Mouse (Mus musculus) heart, embryonic 16.5 days (tissue): ENCODE results near the gene Dr1. TPM values are rescaled to one million over a fixed set of nuclear protein-coding genes. Genes with fewer than 3 reads are reported as not detected.
"Not testable (repeated sequence)": the region's sequence is repeated elsewhere in the genome, so short reads cannot be mapped to it uniquely, and the experiment has no call there.

Experiments used
- ATAC-seq: fragments of 200-750 bp; cut with Nextera tagmentation; replicated peaks from 2 replicates; pipeline ENCODE4 v1.8.0; 2017; ENCODE audit warnings: moderate number of reproducible peaks; ENCODE audit not compliant: insufficient read depth, low FRiP score; ENCODE audit errors: extremely low read depth
- H3K27ac ChIP-seq: fragments of 300-500 bp; sonication (generic); 2 replicates; pipeline ENCODE4 v1.5.1; 2014; ENCODE audit warnings: mild to moderate bottlenecking, low read length, control low read depth, moderate library complexity
- H3K27me3 ChIP-seq: fragments of 300-500 bp; sonication (generic); 2 replicates; pipeline ENCODE4 v1.6.1; 2014; ENCODE audit warnings: low read length, mixed read lengths; ENCODE audit not compliant: control insufficient read depth, insufficient read depth
- H3K36me3 ChIP-seq: fragments of 300-500 bp; sonication (generic); 2 replicates; pipeline ENCODE4 v1.6.1; 2014; ENCODE audit not compliant: control insufficient read depth, insufficient read depth
- H3K4me1 ChIP-seq: fragments of 300-500 bp; sonication (generic); 2 replicates; pipeline ENCODE4 v1.6.1; 2014; ENCODE audit warnings: low read length, mixed read lengths; ENCODE audit not compliant: control insufficient read depth, insufficient read depth
- H3K4me2 ChIP-seq: fragments of 300-500 bp; sonication (generic); 2 replicates; pipeline ENCODE4 v1.6.1; 2014; ENCODE audit warnings: low read depth, mild to moderate bottlenecking, control low read depth, low read length
- H3K4me3 ChIP-seq: fragments of 300-500 bp; sonication (generic); 2 replicates; pipeline ENCODE4 v1.5.1; 2014; ENCODE audit warnings: mild to moderate bottlenecking, control low read depth, low read length
- H3K9ac ChIP-seq: fragments of 300-500 bp; sonication (generic); 2 replicates; pipeline ENCODE4 v1.6.1; 2014; ENCODE audit warnings: low read length, control low read depth
- H3K9me3 ChIP-seq: fragments of 300-500 bp; sonication (generic); replicated peaks from 2 replicates; pipeline ENCODE4 v1.6.1; 2016; ENCODE audit warnings: low read length; ENCODE audit not compliant: control insufficient read depth
- WGBS: fragments of 180-500 bp; shearing (Covaris S2); extraction: QIAGEN DNeasy Blood & Tissue Kit; methylation state at CpG from one replicate; pipeline ENCODE4 v1.1.7; 2014; 5-methylcytosine and 5-hydroxymethylcytosine counted together
- polyA plus RNA-seq: library from polyadenylated mRNA; unstranded; fragments of >200 nt; fragmentation: Nextera tagmentation; extraction: Ambion mirVana; gene quantifications from 2 replicates; pipeline ENCODE4 v1.2.1, GENCODE M21; 2015

Gene Dr1
- 26.6 and 28.9 TPM in 2 replicates for polyA plus RNA-seq

DNA sequence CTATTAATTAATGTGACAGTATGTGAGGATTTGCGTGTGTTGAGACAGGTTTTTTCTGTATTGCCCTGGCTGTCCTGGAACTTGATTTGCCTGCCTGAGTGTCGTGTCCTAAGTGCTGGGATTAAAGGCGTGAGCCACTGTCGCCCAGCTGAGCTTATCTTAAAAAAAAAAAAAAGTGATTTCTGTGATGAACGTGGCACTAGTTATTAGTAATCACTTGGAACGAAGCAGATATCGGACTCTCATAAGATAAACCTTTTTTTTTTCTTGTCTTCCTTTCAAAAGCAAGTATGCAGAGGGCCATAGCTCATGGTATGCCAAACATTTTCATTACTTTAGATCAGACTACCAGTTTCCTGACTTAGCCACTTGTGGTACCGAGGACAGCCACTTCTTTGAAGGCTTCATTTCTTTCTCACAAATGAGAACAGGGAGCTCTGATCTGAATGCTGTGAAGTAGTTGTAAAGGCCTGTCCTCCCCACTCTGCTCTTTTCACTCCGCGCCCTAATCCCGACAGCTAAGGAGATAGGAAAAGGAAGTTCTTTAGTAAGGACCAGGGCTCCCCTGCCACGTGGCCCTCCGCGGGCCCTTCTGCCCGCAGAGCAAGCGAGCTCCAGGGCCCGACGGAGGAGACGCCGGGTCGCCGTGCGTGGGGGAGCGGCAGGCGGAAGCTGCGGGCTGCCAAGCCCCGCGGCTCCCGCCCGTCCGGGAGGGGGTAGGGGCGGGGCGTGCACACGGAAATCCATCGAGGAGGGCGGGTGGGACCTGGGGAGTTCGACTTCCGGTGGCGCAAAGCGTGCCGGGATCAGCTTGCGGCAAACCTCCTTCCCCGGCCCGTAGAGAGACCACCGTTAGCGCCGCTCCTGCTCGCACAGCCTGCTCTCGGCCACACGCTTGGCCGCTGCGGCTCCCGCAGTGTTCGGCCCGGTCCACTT is at the start of gene Dr1:
Dr1 (plus strand) TSS at position 771 of the 936 bp plus-strand sequence.
- 1% methylated on average over 52 of the region's 55 CpGs for WGBS
- peak within 1 kb of the TSS; percentile 93 for H3K4me3 ChIP-seq
- no peaks in the 10 kb centered on the region for H3K27me3 ChIP-seq
- peaks cover 21% of the 10 kb centered on the region for H3K4me1 ChIP-seq
- no peaks in the 10 kb centered on the region for H3K9me3 ChIP-seq
- H3K9ac ChIP-seq: peak within 1 kb of the TSS; percentile 90
- peak within 1 kb of the TSS; percentile 76 for H3K4me2 ChIP-seq
- ATAC-seq: peak; percentile 98
- H3K27ac ChIP-seq: peak within 1 kb of the TSS; percentile 92
- no peaks in the 10 kb centered on the region for H3K36me3 ChIP-seq

DNA sequence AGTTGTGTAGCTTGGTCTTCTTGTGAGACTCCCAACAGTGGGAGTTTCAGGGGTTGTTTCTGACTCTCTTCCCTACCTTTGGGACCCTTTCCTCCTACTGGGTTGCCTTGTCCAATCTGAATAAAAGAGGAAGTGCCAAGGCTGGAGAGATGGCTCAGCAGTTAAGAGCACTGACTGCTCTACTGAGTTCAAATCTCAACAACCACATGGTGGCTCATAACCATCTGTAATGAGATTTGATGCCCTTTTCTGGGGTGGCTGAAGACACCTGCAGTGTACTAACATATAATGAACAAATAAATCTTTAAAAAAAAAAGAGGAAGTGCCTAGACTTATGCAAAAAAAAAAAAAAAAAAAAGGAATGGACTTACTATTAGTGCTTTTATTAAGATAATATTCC is 44.6 kb upstream of the Dr1 start:
- H3K9me3 ChIP-seq: no peaks in the 10 kb centered on the region
- no peaks in the 10 kb centered on the region for H3K27me3 ChIP-seq
- ATAC-seq: no peak
- no peak overlapping the region for H3K9ac ChIP-seq
- H3K4me2 ChIP-seq: no peak overlapping the region
- H3K36me3 ChIP-seq: no peaks in the 10 kb centered on the region
- no peak overlapping the region for H3K27ac ChIP-seq
- H3K4me3 ChIP-seq: no peak overlapping the region
- H3K4me1 ChIP-seq: no peaks in the 10 kb centered on the region

DNA sequence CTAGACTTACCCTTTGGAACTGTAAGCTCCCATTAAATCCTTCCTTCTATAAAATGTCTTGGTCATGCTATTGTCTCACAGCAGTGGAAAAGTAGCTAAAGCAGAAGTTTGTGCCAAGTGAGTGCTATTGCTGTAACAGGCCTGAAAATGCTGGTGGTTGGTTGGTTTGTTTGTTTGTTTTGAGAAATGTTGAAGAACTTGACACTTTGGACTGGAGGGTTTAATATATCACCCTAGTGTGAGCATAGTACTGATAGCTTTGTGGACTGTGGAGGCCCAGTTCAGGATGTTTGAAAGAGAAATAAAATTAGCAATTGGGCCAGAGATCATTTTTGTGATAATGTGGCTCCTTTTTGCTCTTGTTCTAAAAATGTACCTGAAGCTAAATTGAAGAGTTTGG is 42.5 kb upstream of the Dr1 start:
- ATAC-seq: no peak
- no peaks in the 10 kb centered on the region for H3K27me3 ChIP-seq
- no peaks in the 10 kb centered on the region for H3K36me3 ChIP-seq

DNA sequence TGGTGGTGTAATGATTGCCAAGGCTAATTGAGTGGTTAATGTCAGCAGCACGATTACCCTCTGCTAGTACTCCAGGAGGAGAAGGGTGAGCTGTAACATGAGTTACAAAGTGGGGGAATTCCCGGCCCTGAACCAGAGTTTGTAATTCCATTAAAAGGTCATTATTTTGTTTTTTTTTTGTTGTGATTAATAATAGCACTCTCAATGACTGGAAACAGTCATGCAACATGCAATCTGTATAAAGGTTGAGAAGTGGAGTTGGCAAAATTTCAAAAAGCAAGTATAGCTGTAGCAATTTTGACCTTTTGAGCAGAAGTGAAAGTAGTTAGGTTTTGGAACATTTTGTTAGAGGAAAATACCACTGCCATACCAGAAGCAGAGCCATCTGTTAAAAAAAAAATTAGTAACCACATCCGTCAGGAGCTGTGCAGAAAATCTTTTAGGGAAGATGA is 22.4 kb upstream of the Dr1 start:
- H3K9me3 ChIP-seq: no peaks in the 10 kb centered on the region
- no peaks in the 10 kb centered on the region for H3K4me1 ChIP-seq
- no peak overlapping the region for H3K4me2 ChIP-seq
- H3K36me3 ChIP-seq: no peaks in the 10 kb centered on the region
- no peak overlapping the region for H3K9ac ChIP-seq
- no peaks in the 10 kb centered on the region for H3K27me3 ChIP-seq
- H3K4me3 ChIP-seq: no peak overlapping the region
- no peak for ATAC-seq
- WGBS: 45% methylated on average over 3 of the region's 3 CpGs
- no peak overlapping the region for H3K27ac ChIP-seq

More for the DNA sequence above, 42.5 kb upstream of the Dr1 start:
- no peaks in the 10 kb centered on the region for H3K4me1 ChIP-seq
- no peak overlapping the region for H3K9ac ChIP-seq
- no peak overlapping the region for H3K4me3 ChIP-seq
- H3K27ac ChIP-seq: no peak overlapping the region
- H3K4me2 ChIP-seq: no peak overlapping the region
- H3K9me3 ChIP-seq: no peaks in the 10 kb centered on the region

DNA sequence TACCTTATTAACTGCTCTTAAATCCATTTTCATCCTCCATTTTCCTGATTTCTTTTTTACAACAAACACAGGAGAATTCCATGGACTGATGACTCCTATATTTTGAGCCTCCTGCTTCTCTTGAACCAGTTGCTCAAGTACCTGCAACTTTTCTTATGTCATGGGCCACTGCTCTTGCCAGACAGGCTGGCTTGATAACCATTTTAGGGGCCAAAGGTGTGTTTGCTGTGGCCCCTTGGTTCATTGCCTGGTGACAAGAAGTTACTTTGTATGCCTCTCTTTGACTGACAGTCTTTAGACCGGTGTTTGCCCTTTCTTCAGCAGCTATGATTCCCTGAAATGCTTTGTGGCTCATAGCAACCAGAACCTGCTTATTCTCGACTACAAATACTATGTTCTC is 18.7 kb upstream of the Dr1 start:
- Histone ChIP-seq H3K36me3 (no peaks in the 10 kb centered on the region), H3K27me3 (no peaks in the 10 kb centered on the region), H3K4me1 (no peaks in the 10 kb centered on the region), H3K9ac (no peak overlapping the region), H3K27ac (no peak overlapping the region), H3K4me3 (no peak overlapping the region), H3K4me2 (no peak overlapping the region), H3K9me3 (no peaks in the 10 kb centered on the region)
- no peak for ATAC-seq
- WGBS: 52% methylated on average over 2 of the region's 2 CpGs

DNA sequence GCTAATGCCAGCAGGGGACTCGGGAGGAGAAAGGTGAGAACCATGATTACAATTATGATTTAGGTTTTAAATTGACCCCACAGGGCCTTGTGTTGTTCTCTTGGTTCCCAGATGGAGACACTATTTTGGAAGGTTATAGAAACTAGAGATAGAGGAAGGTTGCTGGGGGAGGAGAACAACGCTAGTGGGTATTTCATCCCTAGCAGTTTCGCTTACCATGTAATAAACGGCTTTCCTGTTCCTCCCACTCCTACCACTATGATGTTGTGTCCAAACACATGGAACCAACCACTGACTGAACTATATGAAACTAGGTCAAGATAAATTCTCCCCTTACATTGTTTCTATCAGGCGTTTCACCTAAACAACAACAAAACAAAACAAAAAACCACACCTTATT is 13.4 kb upstream of the Dr1 start:
- ATAC-seq: no peak
- Histone ChIP-seq H3K27me3 (no peaks in the 10 kb centered on the region), H3K9ac (no peak overlapping the region), H3K4me2 (no peak overlapping the region), H3K4me1 (no peaks in the 10 kb centered on the region), H3K36me3 (no peaks in the 10 kb centered on the region), H3K9me3 (no peaks in the 10 kb centered on the region), H3K4me3 (no peak overlapping the region), H3K27ac (no peak overlapping the region)
- 75% methylated on average over 5 of the region's 5 CpGs for WGBS

DNA sequence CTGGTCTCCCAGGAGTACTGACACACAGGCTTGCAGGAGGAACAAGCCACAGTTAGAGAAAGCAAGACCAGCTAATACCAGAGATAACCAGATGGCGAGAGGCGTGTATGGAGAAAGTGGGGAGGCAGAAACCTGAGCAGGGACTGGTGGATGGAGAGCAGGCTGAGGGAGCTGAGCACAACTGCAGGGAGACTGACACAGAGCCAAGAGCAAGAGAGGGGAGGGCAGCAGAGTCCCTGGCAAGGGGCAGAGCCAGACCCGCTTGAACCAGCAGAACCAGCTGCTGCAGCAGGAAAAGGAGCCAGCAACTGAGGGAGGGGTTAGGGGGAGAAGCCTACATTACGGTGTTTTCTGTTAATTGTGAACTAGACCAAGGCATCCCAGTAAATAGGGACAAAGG is 6.0 kb upstream of the Dr1 start:
- no peak overlapping the region for H3K4me2 ChIP-seq
- WGBS: 27% methylated on average over 4 of the region's 4 CpGs
- no peaks in the 10 kb centered on the region for H3K36me3 ChIP-seq
- ATAC-seq: no peak
- peaks cover under 1% of the 10 kb centered on the region for H3K4me1 ChIP-seq
- no peak overlapping the region for H3K4me3 ChIP-seq
- H3K9me3 ChIP-seq: no peaks in the 10 kb centered on the region
- no peak overlapping the region for H3K9ac ChIP-seq
- no peaks in the 10 kb centered on the region for H3K27me3 ChIP-seq
- no peak overlapping the region for H3K27ac ChIP-seq

DNA sequence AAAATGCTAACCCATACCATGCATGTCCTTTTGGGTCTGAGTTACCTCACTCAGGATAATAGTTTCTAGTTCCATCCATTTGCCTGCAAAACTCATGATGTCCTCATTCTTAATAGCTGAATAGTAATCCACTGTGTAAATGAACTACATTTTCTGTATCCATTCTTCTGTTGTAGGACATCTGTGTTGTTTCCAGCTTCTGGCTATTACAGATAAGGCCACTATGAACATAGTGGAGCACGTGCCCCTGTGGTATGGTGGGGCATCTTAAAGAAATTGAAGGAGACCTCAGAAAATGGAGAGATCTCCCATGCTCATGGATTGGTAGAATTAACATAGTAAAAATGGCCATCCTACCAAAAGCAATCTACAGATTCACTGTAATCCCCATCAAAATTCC is 4.9 kb upstream of the Dr1 start:
- not testable (repeated sequence) for H3K27ac ChIP-seq, ATAC-seq, H3K4me2 ChIP-seq, H3K9me3 ChIP-seq, H3K9ac ChIP-seq, H3K4me1 ChIP-seq, H3K4me3 ChIP-seq, H3K27me3 ChIP-seq, H3K36me3 ChIP-seq
- WGBS: 60% methylated on average over 1 of the region's 1 CpGs

DNA sequence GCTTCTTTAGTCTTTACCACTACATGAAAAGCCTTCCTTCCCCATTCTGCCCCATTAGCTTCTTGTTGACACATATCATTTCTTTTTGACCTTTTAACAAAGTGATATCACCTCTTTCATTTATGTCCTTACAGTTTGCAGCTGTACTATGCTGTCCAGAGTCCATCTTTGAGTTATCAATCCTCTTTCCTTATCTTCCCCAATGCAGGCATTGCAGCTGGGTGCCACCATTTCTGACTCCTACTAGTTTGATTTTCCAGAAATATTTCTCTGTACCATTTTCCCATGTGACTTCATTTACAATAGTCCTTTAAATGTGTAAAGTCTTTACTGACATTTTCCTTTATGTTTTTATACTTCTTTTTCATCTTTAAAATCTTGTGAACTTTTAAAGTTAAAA is 1.7 kb upstream of the Dr1 start:
- Histone ChIP-seq H3K4me1 (peaks cover 21% of the 10 kb centered on the region), H3K4me3 (no peak overlapping the region), H3K9me3 (no peaks in the 10 kb centered on the region), H3K27me3 (no peaks in the 10 kb centered on the region), H3K4me2 (no peak overlapping the region), H3K36me3 (no peaks in the 10 kb centered on the region), H3K9ac (no peak overlapping the region), H3K27ac (no peak overlapping the region)
- no peak for ATAC-seq
